Mouse (Mus musculus): ENCODE data around the gene M1ap.

GRCm38 (mm10) chr6:83058725-83059124 lies 112.0 kb downstream of the M1ap start:
- TF ChIP-seq UBTF (IDR thresholded peaks at IDR 0.05; ENCODE audit: low read depth, low read length) (no peak), POLR2A (IDR thresholded peaks at IDR 0.05; ENCODE audit: low read depth, low read length) (peak; percentile 0; the same call in 1 of the 2 replicates), USF1 (IDR thresholded peaks at IDR 0.05; ENCODE audit: low read depth, low read length) (no peak)

Data from CH12.LX (cell line).